Mouse (Mus musculus) liver, adult 2 months (tissue): ENCODE measurements at regions not wholly inside any gene's neighbourhood (a gene's known extent, or its start where the extent isn't known, plus 50 kb on each side); places are given as distances from the start of the nearest gene placed in this dataset.
"Not testable (repeated sequence)": the region's sequence is repeated elsewhere in the genome, so short reads cannot be mapped to it uniquely, and the experiment has no call there.

Experiments
- DNase-seq: peaks from one replicate; pipeline ENCODE4 v3.0.0-alpha.2; 2011; ENCODE audit warnings: low read depth, low spot score; ENCODE audit errors: extremely low read depth
- H3K27ac ChIP-seq: fragments of 200-500 bp; replicated peaks from 2 replicates; pipeline ENCODE4 v1.5.1; 2012; ENCODE audit warnings: low read depth, mild to moderate bottlenecking, control low read depth, inconsistent platforms, low read length; ENCODE audit not compliant: insufficient read depth
- H3K27me3 ChIP-seq: fragments of 200-500 bp; 2 replicates; pipeline ENCODE4 v1.6.1; 2012; ENCODE audit warnings: mild to moderate bottlenecking, moderate library complexity, low read length, inconsistent platforms; ENCODE audit not compliant: control insufficient read depth, insufficient read depth
- H3K36me3 ChIP-seq: fragments of 200-500 bp; 2 replicates; pipeline ENCODE4 v1.6.1; 2012; ENCODE audit warnings: low read length, inconsistent platforms; ENCODE audit not compliant: control insufficient read depth, insufficient read depth
- H3K4me1 ChIP-seq: fragments of 200-500 bp; 2 replicates; pipeline ENCODE4 v1.6.1; 2011; ENCODE audit warnings: low read length; ENCODE audit not compliant: control insufficient read depth, insufficient read depth
- H3K4me3 ChIP-seq: fragments of 200-500 bp; 2 replicates; pipeline ENCODE4 v1.5.1; 2011; ENCODE audit warnings: low read depth, mild to moderate bottlenecking, control low read depth, low read length, moderate library complexity; ENCODE audit not compliant: insufficient read depth
- H3K79me2 ChIP-seq: fragments of 200-500 bp; 2 replicates; pipeline ENCODE4 v1.6.1; 2012; ENCODE audit warnings: inconsistent platforms, mild to moderate bottlenecking, low read length, moderate library complexity; ENCODE audit not compliant: control insufficient read depth, insufficient read depth
- H3K9ac ChIP-seq: fragments of 200-500 bp; 2 replicates; pipeline ENCODE4 v1.6.1; 2012; ENCODE audit warnings: low read depth, mild to moderate bottlenecking, control low read depth, inconsistent platforms, low read length
- CTCF ChIP-seq: fragments of 200-500 bp; IDR thresholded peaks from 2 replicates; pipeline ENCODE4 v1.5.1; 2011; ENCODE audit warnings: low read depth, low read length, control low read depth
- POLR2A ChIP-seq: fragments of 200-500 bp; IDR thresholded peaks from 2 replicates; pipeline ENCODE4 v1.6.1; 2011; ENCODE audit warnings: low read length, control low read depth; ENCODE audit not compliant: insufficient read depth; ENCODE audit errors: extremely low read depth
- WGBS: fragments of 180-500 bp; shearing (Covaris S2); methylation state at CpG from one replicate; pipeline ENCODE4 v1.1.7; 2018; 5-methylcytosine and 5-hydroxymethylcytosine counted together

DNA sequence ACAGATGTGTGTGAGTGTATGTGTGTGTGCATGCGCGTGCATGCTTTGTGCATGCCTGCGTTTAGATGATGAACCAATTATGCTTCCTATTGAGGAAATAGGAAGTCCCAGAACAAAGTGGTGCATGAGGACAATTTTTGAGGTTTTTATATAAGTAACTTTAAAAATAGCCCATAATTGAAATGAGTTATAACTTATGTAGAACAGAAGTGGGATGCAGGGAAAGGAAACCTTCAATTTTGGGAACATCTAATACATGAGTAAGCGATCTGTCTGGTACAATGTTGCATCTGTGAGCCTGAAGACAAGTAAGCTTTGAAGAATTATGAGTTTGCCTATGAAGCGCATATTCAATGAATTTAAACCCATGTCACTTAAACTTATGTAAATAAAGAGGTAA is 145.4 kb upstream of the Edil3 start:
- Histone ChIP-seq H3K4me1 (no peaks in the 10 kb centered on the region), H3K36me3 (no peaks in the 10 kb centered on the region), H3K27me3 (no peaks in the 10 kb centered on the region), H3K9ac (no peak overlapping the region), H3K27ac (no peak overlapping the region), H3K4me3 (no peak overlapping the region), H3K79me2 (no peaks in the 10 kb centered on the region)
- 85% methylated on average over 5 of the region's 5 CpGs for WGBS
- DNase-seq: no peak
- no peak for TF ChIP-seq POLR2A
- TF ChIP-seq CTCF: no peak

DNA sequence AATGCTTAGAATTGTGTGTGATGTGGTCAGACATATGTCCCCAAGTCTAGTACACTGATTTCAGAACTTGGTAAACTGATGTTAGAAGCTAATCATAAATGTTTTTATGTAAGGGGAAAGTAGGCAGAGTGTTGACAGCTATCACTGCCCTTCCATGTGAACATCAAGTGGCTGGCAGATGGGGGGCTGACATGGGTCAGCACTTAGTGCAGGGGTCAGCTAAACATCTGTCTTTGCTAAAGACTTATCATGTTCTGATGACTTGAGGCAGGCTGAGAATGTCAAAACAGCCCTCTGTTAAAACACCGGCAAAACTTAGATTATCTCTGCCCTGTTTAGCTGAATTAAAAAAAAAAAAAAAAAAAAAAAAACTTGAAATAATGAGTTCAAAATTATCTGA is 116.7 kb upstream of the Edil3 start:
- H3K79me2 ChIP-seq: no peaks in the 10 kb centered on the region
- H3K36me3 ChIP-seq: no peaks in the 10 kb centered on the region
- 77% methylated on average over 1 of the region's 1 CpGs for WGBS
- no peak for DNase-seq
- H3K9ac ChIP-seq: no peak overlapping the region
- TF ChIP-seq CTCF (no peak), POLR2A (no peak)
- no peaks in the 10 kb centered on the region for H3K4me1 ChIP-seq
- H3K4me3 ChIP-seq: no peak overlapping the region
- no peaks in the 10 kb centered on the region for H3K27me3 ChIP-seq
- H3K27ac ChIP-seq: no peak overlapping the region

DNA sequence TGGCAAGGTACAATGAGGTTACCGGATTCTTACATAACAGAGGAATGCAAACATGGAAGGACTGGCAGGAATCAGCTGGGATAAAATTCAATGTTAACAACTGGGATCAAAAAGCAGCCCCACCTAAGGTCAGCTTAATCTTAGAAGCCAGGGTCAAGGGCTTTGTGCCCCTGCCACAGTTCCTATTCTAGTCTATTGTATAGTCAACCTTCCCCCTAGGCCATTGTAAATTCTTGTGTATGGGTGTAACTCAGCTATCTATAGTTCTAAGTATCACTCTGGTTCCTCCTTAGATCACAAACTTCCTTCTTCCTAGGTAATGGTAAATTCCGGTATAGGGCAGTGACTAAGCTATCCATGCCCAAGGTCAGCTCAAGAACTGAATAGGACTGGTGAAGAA is 91.6 kb upstream of the Edil3 start:
- WGBS: 92% methylated on average over 2 of the region's 2 CpGs
- DNase-seq, H3K36me3 ChIP-seq, H3K27me3 ChIP-seq, H3K79me2 ChIP-seq, H3K4me3 ChIP-seq, H3K9ac ChIP-seq, H3K27ac ChIP-seq, H3K4me1 ChIP-seq: not testable (repeated sequence)

GRCm38 (mm10) chr13:88749916-88750315 is 71.4 kb upstream of the Edil3 start:
- H3K79me2 ChIP-seq: no peaks in the 10 kb centered on the region
- no peak overlapping the region for H3K4me3 ChIP-seq
- no peak for DNase-seq
- no peak overlapping the region for H3K27ac ChIP-seq
- H3K36me3 ChIP-seq: no peaks in the 10 kb centered on the region
- H3K4me1 ChIP-seq: no peaks in the 10 kb centered on the region
- no peak overlapping the region for H3K9ac ChIP-seq
- 45% methylated on average over 1 of the region's 1 CpGs for WGBS
- TF ChIP-seq POLR2A: no peak
- no peak for TF ChIP-seq CTCF
- no peaks in the 10 kb centered on the region for H3K27me3 ChIP-seq
